Mouse (Mus musculus) ZHBTc4 (cell line): ENCODE results near the gene Cdc37l1.

ENCODE experiments used
- DNase-seq: peaks from one replicate; pipeline ENCODE4 v3.0.0-alpha.2; 2011; ENCODE audit warnings: low read depth, low spot score

Gene Cdc37l1

DNA sequence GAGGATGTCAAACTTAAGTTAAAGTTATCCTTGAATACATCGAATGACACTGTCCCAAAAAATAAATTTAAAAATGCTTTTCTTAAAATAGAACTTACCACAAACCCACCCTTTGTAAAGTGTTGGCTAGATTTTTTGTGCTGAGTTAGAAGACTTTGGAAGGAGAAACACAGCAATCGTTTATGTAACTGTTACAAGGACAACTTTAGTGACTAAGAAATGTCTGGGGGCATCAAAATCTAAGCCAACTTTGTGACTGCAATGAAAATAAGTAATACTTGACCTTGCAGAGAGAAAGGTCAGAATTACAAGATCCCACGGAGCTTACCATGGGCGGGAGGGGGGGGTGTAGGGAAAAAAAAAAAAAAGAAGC, 56.8 kb downstream of the Cdc37l1 start:
- DNase-seq: no peak

DNA sequence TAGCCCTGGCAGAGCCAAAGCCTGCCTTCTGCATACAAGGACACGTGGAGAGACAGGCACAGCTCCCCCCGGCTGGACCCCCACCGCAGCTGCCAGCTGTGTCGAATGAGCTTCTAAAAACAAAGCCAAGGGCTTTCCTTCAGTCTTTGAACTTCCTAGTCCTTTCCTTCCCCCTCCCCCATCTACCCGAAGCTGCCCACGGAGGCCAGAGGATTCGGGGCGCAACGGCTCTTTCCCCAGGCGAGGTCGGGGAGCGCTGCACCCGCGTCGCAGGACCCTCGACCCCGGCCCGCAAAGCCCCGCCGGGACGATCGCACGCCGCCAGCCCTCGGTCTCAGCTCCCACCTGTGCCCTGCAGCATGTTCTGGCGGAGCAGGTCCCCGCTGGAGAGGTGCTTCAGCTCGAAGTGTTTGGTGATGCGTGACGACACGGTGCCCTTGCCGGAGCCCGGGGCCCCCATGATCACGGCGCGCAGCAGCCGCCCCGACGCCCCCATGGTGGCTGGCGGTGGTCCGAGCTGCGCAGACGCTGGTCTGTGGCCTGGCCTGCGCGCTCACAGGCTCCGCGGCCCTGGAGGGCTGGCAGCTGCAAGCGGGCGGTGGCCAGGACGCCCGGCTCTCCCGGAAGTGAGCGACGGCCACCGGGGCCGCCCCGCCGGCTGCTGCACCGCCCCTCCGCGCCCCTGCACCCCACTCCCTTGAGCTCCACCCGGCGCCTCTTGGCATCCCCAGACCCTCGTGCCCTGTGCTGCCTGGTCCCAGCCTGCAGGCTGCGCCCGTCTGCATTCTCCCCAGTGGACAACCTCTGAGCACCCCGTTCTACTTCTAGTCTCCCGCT, 57.4 kb downstream of the Cdc37l1 start, which contains the start of gene Ak3:
TSS of gene Ak3 (minus strand) at position 628 of the 837 bp plus-strand sequence.
- DNase-seq: peak; percentile 59

DNA sequence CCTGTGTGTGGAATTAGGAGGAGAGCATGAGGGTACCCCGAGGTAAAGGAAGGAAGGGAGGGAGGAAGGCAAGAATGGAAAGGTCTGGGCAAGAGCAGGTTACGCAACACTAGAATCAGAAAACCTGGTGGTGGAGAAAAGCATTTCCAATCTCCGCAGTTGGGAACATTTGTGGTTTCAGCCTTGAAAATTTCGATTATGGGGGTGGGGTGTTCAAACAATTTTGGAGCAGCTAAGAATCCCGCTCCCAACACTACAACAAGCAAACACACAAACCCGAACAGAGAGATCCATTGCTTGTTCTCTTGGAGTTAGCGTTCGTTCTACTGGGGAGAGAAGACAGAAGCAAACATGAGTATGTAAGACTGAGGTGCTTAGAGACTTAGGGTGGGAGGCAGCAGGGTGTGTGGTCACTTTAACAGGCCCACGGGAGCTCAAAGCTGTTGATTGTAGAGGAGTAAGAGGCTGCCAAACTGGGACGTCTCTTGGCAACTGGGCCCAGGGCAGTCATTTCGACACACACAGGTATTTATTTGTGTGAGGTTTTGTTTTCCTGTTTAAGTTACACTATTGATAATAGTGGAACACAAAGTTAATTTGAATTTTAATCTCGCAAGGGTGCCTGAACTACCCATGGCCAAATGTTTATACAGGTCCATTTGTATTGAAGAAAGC, 59.4 kb downstream of the Cdc37l1 start:
- DNase-seq: no peak

DNA sequence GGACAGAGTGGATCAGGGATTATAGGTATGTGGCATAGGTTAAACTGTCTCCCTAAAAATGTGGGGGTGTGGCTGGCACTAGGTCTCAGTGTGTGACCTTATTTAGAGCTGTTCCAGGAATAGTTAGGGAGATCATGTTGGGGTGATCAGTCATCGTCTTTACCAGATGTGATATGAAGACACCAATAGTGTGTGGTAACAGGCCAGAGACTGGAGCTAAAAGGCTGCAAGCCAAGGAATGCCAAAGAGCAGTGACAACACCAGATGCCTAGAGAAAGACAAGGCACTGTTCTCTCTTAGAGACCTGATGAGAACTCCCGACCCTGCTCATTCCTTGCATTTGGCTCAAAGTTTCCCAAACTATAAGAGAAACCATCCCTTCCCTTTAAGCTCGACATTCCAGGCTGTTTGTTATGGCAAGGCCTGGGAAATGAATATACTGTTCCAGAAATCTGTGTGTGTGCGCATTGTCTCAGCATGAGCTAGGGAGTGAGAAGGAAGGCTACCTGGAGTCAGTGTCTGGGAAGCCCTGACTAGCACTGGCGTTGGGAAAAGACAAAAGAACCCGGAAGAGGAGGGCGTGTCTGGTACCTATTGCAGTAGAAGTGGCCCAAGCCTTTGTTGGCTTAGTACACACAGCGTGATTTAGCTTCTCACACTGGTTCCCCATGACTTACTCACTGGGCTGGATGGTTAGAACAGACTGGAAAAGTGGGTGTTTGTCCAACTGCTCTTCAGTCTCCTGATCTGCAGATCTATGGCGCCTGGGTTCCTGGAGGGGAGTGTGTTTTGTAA, 60.2 kb downstream of the Cdc37l1 start:
- peak; percentile 65 for DNase-seq

DNA sequence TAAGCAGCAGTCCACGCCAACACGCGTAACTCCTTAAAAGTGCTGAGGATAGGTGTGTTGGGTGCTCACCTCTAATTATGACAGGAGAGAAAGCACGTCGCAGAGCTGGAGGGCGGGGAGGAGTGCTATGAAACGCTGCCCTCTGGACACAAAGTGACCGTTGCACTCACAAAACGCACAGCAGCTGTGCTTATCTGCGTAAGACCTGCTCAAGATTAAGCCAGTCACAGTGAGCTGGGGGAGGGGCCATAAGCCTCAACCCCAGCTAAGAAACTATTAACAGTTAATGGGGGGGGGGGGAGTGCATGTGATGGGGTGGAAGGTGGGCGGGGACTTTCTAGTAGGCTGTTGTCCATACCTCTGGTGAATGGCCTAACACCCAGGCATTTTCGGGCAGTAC, 62.6 kb downstream of the Cdc37l1 start:
- peak; percentile 53 for DNase-seq

DNA sequence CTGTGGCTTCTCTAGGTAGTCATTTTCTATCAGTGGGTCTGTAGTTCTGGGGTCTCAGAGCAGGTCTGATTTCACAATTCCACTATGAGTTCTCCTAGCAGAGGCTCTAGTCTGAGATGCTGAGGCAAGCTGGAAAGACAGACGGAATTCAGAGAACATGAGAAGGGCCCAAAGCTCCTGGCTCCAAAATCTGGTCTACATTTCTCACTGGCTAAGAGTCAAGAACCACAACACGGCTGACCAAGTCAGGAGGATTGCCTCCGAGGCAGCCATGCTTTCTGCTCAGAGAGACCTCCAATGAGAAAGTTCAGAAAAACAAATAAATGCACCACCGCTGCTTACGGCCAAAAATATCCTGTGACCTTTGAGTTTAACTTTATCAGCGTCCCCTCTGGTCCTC, 64.4 kb downstream of the Cdc37l1 start:
- no peak for DNase-seq

DNA sequence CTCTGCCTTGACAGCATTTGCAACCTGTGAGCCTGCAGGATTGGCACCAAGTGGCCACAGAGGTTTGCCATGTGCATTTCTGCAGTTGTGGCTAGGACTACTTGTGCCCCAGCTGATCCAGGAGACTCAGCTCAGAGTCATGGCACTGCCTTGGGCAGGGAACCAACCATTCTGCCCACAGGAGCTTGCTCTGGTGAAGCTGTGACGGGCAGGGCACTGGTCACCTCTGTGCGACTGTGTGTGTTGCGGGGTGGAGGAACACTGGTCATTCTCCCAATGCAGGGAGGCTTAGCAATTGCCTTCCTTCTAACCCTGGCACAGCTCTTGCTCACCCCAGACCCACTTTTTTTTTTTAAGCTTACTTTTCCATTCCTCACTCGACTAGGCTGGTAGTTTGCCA, 65.3 kb downstream of the Cdc37l1 start:
- no peak for DNase-seq

DNA sequence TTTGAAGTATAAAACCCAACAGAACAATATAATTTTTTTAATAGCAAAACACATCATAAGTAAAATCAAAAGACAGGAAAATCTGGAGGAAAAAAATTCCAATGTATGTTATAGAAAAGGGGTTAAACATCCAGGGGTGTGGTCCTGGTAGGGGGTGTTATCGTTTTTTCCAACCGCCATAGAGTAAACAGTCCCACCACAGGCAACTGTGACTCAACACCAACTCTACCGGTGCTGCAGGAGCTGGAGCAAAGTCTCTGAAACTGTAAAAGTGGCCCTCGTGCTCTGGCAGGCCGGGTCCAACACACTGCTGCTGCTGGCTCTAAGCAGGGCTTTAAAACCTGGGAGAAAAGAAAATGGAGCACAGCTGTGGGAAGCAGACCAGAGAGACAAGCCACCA, 68.6 kb downstream of the Cdc37l1 start:
- DNase-seq: no peak

DNA sequence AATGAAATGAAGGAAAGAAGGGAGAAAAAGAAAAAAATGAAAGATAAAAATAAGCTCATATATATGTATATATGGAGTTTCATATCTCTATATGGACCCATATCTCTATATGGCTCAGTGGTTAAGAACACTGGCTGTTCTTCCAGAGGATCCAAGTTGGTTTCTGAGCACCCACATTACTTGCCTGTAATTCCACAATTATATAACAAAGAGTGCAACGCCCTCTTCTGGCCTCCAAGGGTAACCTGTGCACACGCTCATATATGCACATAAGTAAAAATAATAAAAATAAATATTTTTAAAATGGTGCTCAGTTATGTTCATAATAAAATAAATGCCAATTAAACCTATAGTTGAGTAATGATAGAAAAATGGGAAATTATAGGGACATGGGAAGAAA, 69.5 kb downstream of the Cdc37l1 start:
- DNase-seq: peak; percentile 46

DNA sequence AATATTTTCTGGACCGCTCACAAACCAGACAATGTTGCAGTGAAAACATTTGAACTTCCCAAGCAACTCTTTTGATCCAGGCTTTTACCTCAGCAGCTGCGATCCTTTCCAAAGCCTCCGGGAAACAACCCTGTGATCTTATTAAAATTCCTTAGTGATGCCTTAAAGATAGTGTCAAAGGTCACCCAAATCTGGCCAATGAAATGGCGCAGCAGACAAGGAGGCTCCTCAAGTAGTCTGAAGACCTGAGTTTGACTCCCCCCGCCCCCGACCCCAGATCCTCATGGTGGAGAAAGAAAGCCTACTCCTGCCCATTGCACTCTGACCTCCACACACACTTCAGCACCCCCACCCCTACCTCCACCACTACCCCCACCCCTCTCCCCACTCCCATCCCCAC, 70.1 kb downstream of the Cdc37l1 start:
- DNase-seq: peak; percentile 48

DNA sequence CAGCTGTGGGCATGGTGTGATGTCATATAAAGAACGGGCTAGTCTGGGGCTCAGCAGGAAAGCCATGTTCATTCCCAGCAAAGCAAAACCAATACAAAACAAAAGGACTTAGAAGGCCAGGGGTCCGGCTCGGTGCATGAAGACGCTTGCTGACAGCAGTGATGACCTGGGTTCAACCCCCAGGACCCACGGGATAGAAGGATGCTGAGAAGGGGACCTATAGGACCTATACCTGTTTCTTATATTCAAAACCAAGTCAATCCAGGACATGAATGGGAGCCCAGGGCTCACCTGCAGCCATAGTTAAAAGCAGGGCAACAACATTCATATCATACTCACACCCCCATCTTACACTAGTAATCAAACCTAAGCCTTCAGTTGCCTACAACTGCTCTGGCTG, 72.9 kb downstream of the Cdc37l1 start:
- DNase-seq: no peak

DNA sequence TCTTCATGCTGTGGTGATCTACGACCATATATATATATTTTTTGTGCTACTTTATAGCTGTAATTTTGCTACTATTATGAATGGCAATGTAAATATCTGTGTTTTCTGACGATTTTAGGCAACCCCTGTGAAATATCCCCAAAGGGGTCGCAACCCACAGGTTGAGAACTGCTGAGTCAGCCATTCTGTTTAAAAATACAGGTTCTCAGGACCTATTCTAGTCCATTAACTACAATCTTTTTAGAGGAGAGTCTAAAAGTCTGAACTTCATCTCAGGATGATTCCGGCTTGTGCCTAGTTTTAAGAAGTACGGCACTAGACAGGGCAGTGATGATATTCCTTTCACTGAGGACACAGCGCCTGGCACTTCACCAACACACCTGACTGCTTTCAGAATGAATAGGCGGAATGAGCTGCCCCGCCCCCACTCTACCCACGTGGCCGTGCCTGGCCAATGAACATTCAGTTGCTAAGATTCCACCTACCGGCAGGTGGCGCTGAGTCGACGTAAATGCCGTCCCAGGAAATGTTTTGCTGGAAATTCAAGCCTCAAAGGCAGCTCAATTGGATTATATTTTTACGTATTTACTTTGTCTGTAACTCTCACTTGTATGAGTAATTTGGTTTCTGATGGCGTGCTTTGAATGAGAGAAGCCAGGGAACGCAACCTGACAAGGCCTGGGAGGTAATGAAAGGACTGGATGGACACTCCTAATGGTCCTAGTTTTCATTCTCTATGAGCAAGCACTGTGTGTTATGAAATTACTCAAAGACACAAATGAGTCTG, 73.6 kb downstream of the Cdc37l1 start:
- DNase-seq: peak; percentile 94

DNA sequence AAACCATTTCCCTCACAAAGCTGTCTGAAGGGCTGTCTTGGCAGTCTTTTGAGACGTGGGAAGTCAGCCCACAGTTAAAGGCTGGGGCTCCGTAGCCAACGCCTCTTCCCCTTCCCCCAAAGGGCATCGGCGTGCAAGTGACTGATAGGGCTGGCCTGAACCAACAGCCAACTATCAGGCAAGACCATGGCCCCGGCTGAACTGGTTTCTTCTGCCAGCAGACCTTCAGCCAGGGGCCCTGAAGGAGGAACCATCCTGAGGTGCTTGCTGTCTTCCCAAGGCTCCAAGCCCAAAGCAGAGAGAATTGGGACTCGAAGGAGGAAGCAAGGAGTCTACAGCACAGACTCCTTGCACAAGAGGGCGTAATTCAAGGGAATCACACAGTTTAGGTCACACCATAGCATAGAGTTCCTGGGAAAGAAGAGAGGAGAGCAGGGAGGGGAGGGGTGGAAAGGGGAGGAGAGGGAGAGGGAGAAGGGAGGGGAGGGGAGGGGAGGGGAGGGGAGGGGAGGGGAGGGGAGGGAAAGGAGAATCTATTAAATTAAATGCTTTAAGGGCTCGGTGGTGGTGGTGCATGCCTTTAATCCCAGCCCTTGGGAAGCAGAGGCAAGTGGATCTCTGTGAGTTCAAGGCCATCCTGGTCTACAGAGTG, 74.4 kb downstream of the Cdc37l1 start:
- peak; percentile 84 for DNase-seq

DNA sequence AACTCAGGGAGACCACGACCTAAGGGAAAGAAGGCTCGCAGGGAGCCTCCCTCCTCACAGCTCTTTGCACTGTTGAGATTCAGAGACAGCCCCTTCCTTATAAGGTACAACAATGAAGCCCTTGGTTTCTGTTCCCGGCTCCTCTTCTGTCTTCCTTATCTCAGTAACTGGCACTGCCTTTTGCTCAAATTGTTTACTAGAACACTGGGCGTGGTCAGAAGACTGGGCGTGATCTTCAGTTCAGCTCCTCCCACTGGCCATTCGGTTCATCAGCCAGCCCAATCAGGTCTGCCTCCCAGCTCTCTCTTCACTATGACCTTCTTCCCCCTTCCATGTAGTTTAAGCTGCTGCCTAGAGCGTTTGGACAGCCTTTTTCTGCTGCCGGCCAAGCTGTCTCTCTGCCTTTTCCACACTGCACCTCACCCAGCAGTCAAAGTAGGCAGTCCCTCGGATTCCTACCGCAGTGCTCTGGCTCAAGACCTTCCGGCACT, 76.9 kb downstream of the Cdc37l1 start:
- peak; percentile 95 for DNase-seq

DNA sequence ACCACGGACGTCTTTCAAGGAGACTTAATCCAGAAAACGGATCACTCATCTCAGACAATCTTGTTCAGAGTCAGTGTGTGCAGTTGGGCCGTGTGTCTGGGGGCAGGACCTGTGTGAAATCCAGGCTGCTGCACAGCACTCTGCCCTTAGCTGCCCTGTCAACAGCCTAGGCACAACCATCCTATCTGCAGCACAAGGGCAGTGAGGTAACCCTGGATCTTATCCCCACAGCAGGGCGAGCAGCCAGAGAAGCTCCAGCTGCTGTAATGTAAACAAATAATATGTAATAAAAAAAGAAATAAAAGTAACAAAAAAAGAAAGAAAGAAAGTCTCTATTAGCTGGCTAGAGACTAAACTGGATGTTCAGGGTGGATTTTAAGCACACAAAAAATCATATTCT, 79.0 kb downstream of the Cdc37l1 start:
- DNase-seq: no peak

DNA sequence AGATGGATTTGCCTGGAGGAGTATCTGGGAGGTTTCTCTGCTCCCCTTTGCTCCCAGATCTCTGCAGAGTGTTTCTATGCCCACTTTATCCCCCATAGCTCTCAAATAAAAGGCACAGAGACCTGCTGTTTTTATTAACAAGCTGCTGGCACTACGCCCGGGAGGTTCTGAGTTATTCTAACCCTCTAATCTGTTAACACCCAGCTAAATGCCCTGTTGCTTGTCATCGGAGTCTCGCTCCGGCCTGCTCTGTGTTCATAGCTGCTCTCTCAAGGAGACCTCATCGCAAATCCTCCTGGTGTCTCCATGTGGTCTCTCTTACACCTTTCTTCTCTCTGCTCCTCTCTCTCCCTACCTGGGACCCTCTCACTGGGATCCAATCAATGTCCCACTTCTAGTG, 84.7 kb downstream of the Cdc37l1 start:
- DNase-seq: no peak
